Mouse (Mus musculus) urinary bladder, postnatal 25 days (tissue): ENCODE data around the gene 4930556J24Rik.
A peak's percentile ranks its signal among the peaks of the same experiment; 100 is the strongest.
"Not testable (repeated sequence)": the region's sequence is repeated elsewhere in the genome, so short reads cannot be mapped to it uniquely, and the experiment has no call there.

ENCODE experiments used
- DNase-seq: peaks from one replicate; pipeline ENCODE4 v3.0.0; 2022; ENCODE audit warnings: low spot score

The 4930556J24Rik gene

GRCm38 (mm10) chr11:3976678-3977077 lies at the start of gene 4930556J24Rik:
Gene 4930556J24Rik (minus strand): TSS chr11:3976778.
- no peak for DNase-seq

- no peak for DNase-seq
Measured at GRCm38 (mm10) chr11:4023321-4023720, 46.7 kb upstream of the 4930556J24Rik start.

GRCm38 (mm10) chr11:4022111-4022510 lies 45.5 kb upstream of the 4930556J24Rik start:
- DNase-seq: not testable (repeated sequence)

- not testable (repeated sequence) for DNase-seq
Measured at GRCm38 (mm10) chr11:4015796-4016195, 39.2 kb upstream of the 4930556J24Rik start.

- DNase-seq: no peak
Measured at GRCm38 (mm10) chr11:4012616-4013015, 36.0 kb upstream of the 4930556J24Rik start.

- no peak for DNase-seq
Measured at GRCm38 (mm10) chr11:4006462-4006861, 29.9 kb upstream of the 4930556J24Rik start.

GRCm38 (mm10) chr11:4005220-4005805 lies 28.7 kb upstream of the 4930556J24Rik start:
- no peak for DNase-seq

GRCm38 (mm10) chr11:4001603-4002002 lies 25.0 kb upstream of the 4930556J24Rik start:
- DNase-seq: peak; percentile 62

- no peak for DNase-seq
Measured at GRCm38 (mm10) chr11:3999547-3999946, 23.0 kb upstream of the 4930556J24Rik start.

- no peak for DNase-seq
Measured at GRCm38 (mm10) chr11:3997978-3998720, 21.6 kb upstream of the 4930556J24Rik start.

- no peak for DNase-seq
Measured at GRCm38 (mm10) chr11:3996840-3997239, 20.3 kb upstream of the 4930556J24Rik start.

GRCm38 (mm10) chr11:3995511-3995910 lies 18.9 kb upstream of the 4930556J24Rik start:
- no peak for DNase-seq

GRCm38 (mm10) chr11:3993914-3994313 lies 17.3 kb upstream of the 4930556J24Rik start:
- no peak for DNase-seq

GRCm38 (mm10) chr11:3993132-3993531 lies 16.6 kb upstream of the 4930556J24Rik start:
- no peak for DNase-seq

- DNase-seq: no peak
Measured at GRCm38 (mm10) chr11:3989748-3990147, 13.2 kb upstream of the 4930556J24Rik start.

GRCm38 (mm10) chr11:3983863-3984745 lies 7.5 kb upstream of the 4930556J24Rik start:
- DNase-seq: no peak

- DNase-seq: no peak
Measured at GRCm38 (mm10) chr11:3983291-3983862, 6.8 kb upstream of the 4930556J24Rik start, which contains the start of gene Gal3st1. Gene Gal3st1 (plus strand): TSS chr11:3983636.

- DNase-seq: no peak
Measured at GRCm38 (mm10) chr11:3982275-3983209, 6.0 kb upstream of the 4930556J24Rik start.

- DNase-seq: no peak
Measured at GRCm38 (mm10) chr11:3981536-3981935, 5.0 kb upstream of the 4930556J24Rik start.

- DNase-seq: no peak
Measured at GRCm38 (mm10) chr11:3978421-3978820, 1.8 kb upstream of the 4930556J24Rik start.

GRCm38 (mm10) chr11:3974311-3974710 lies 2.3 kb downstream of the 4930556J24Rik start:
- DNase-seq: no peak
